Mouse (Mus musculus): ENCODE measurements around the gene Abhd11. TPM values are rescaled to one million over a fixed set of nuclear protein-coding genes. Genes with fewer than 3 reads are reported as not detected.

The Abhd11 gene
- polyA plus RNA-seq, 1 experiment: 26.8 TPM

DNA sequence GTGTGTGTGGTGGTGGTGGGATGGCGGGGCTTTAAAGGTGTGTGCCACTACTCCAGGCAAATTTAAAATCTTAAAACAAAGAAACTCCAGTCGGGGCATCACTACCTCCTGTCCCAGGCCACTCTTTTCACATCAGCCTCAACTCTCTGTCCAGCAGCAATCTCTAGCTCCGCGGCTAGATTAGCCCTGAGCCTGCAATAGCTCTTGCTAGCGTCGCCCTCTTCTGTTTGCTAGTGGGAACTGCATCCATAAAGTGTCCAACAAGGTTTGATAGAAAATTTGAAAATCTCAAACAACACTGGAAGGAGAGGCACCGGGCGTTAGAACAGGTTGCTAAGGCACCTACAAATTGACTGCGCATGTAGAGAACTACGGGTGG lies 43.5 kb upstream of the Abhd11 start:
- H3K36me3 ChIP-seq (ENCODE audit: control insufficient read depth, insufficient read depth): no peaks in the 10 kb centered on the region
- H3ac ChIP-seq (ENCODE audit: control insufficient read depth, insufficient read length, low read depth): no peak overlapping the region
- no peak overlapping the region for H3K4me3 ChIP-seq (ENCODE audit: insufficient read depth, poor library complexity, severe bottlenecking)
- no peaks in the 10 kb centered on the region for H3K79me2 ChIP-seq (ENCODE audit: control insufficient read depth, insufficient read depth)
- TF ChIP-seq CTCF (IDR thresholded peaks at IDR 0.05; ENCODE audit: control insufficient read depth, insufficient read depth, insufficient read length) (peak; percentile 52), FOSL1 (IDR thresholded peaks at IDR 0.05; ENCODE audit: insufficient read depth, low read length, poor library complexity, severe bottlenecking) (no peak)
- H3K79me3 ChIP-seq (ENCODE audit: low read depth): no peaks in the 10 kb centered on the region
- H3K27me3 ChIP-seq (ENCODE audit: control insufficient read depth, insufficient read depth, insufficient read length): peaks cover 6% of the 10 kb centered on the region

DNA sequence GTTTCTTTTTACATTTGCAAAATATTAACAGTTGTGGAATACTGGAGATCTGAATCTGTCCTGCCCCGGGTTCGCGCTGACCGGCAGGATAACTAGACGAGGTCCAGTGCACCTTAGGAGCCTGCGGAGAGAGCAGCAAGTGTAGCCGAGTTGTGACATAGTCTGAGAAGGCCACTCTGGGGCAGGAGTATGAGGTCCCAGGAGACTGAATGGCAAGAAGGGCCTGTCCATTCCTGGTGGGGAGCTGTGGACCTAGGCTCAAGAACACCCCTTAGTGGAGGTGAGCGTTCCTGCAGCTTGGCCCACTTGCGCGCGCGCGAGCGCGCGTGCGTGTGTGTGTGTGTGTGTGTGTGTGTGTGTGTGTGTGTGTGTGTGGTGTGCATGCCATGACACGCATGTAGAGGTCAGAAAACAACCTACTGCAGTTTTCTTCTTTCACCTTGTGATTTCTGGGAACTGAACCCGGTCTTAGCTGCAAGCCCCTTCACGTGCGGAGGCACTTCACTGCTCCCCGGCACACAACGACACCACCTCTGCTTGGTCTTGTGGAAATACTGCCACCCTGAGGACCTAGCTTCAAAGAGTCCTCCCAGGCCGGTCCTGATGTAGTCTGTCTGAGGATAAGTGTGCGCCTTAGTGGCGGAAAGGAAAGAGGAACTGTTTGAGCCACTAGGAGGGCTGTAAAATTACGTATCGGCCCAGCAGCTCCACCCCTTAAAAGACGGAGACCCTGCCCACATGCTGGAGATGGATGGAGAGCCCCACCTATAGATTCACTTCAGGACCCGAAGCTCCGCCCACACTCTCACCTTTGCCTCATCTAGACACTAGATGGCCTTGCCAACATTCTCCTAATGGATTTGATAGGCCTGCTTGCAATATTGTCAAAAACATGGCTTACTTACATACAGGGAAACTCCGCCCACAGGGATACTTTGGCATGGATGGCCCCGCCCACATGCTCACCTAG lies 42.8 kb upstream of the Abhd11 start:
- no peak overlapping the region for H3ac ChIP-seq (ENCODE audit: control insufficient read depth, insufficient read length, low read depth)
- no peak overlapping the region for H3K4me3 ChIP-seq (ENCODE audit: insufficient read depth, poor library complexity, severe bottlenecking)
- no peaks in the 10 kb centered on the region for H3K79me3 ChIP-seq (ENCODE audit: low read depth)
- H3K36me3 ChIP-seq (ENCODE audit: control insufficient read depth, insufficient read depth): no peaks in the 10 kb centered on the region
- H3K27me3 ChIP-seq (ENCODE audit: control insufficient read depth, insufficient read depth, insufficient read length): peaks cover 6% of the 10 kb centered on the region
- no peak for TF ChIP-seq MYOD1 (IDR thresholded peaks at IDR 0.05; ENCODE audit: control insufficient read depth, insufficient read length, low read depth)
- TF ChIP-seq FOSL1 (IDR thresholded peaks at IDR 0.05; ENCODE audit: insufficient read depth, low read length, poor library complexity, severe bottlenecking): no peak
- no peak for TF ChIP-seq MYOG (IDR thresholded peaks at IDR 0.05; ENCODE audit: control insufficient read depth, extremely low read depth, insufficient read length)
- peak; percentile 25 for TF ChIP-seq CTCF (IDR thresholded peaks at IDR 0.05; ENCODE audit: control insufficient read depth, insufficient read depth, insufficient read length)
- TF ChIP-seq USF1 (IDR thresholded peaks at IDR 0.05; ENCODE audit: low read depth): no peak
- no peaks in the 10 kb centered on the region for H3K79me2 ChIP-seq (ENCODE audit: control insufficient read depth, insufficient read depth)

DNA sequence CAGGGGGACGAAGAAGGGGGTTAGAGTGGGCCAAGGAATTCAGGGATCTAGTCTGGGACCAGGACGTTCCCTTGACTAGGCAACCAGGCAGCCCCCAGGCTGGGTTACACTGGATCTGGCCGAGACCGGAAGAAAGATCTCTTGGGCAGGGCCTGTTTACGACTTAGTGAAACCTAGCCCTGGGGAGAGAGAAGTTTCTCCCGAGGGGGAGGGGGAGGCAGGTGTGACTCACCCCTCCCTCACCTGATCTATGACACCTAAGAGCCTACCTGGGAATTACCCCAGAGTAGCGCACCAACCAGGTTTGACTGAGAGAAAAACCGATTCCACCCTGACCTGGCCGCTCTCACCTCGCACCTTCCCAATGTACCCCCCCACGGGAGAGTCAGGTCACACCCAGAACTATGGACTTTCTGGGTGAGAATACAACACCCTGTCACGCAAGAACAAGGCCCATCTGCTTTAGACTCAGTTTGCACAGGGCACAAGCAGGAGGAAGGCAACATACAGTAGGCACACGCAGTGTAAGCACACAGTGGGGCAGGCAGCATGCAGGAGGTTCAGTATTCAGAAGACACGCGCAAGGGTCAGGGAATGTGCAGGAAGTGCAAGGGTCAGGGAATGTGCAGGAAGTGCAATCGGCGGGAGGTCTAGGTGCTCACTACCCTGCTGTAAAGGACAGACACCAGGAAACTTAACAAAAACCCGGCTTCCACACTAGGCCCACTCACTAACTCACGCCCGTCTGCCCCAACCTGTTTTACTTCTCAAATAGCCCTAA lies 41.6 kb upstream of the Abhd11 start:
- Histone ChIP-seq H3K79me2 (ENCODE audit: control insufficient read depth, insufficient read depth) (no peaks in the 10 kb centered on the region), H3K4me3 (ENCODE audit: insufficient read depth, poor library complexity, severe bottlenecking) (no peak overlapping the region), H3K79me3 (ENCODE audit: low read depth) (no peaks in the 10 kb centered on the region), H3K27me3 (ENCODE audit: control insufficient read depth, insufficient read depth, insufficient read length) (peaks cover 6% of the 10 kb centered on the region), H3K36me3 (ENCODE audit: control insufficient read depth, insufficient read depth) (no peaks in the 10 kb centered on the region), H3ac (ENCODE audit: control insufficient read depth, insufficient read length, low read depth) (no peak overlapping the region)
- TF ChIP-seq USF1 (IDR thresholded peaks at IDR 0.05; ENCODE audit: low read depth) (no peak), MYOD1 (IDR thresholded peaks at IDR 0.05; ENCODE audit: control insufficient read depth, insufficient read length, low read depth) (no peak), MYOG (IDR thresholded peaks at IDR 0.05; ENCODE audit: control insufficient read depth, extremely low read depth, insufficient read length) (no peak), MAX (IDR thresholded peaks at IDR 0.05) (no peak), FOSL1 (IDR thresholded peaks at IDR 0.05; ENCODE audit: insufficient read depth, low read length, poor library complexity, severe bottlenecking) (no peak)

DNA sequence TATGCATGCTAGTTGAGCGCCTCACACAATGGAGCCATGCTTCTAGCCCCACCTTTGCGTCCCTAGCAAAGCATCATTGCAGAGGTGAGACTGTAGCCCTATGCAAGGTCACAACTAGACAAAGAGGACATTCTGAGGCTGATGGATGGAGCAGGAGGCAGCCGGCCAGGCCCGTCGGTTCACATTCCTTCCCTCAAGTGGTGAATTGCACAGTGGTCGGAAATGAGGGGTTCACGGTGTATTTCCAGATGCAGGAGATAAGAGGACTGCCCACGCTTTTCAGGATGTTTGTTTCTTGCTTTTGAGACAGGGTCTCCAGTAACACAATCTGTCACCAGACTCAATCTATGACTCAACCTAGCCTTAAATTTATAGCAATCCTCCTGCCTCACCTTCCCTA lies 38.3 kb upstream of the Abhd11 start:
- H3ac ChIP-seq (ENCODE audit: control insufficient read depth, insufficient read length, low read depth): no peak overlapping the region
- no peaks in the 10 kb centered on the region for H3K79me2 ChIP-seq (ENCODE audit: control insufficient read depth, insufficient read depth)
- no peaks in the 10 kb centered on the region for H3K36me3 ChIP-seq (ENCODE audit: control insufficient read depth, insufficient read depth)
- H3K4me3 ChIP-seq (ENCODE audit: insufficient read depth, poor library complexity, severe bottlenecking): no peak overlapping the region
- no peaks in the 10 kb centered on the region for H3K79me3 ChIP-seq (ENCODE audit: low read depth)
- TF ChIP-seq CEBPB (IDR thresholded peaks at IDR 0.05; ENCODE audit: low read depth): no peak
- H3K27me3 ChIP-seq (ENCODE audit: control insufficient read depth, insufficient read depth, insufficient read length): peaks cover 6% of the 10 kb centered on the region

DNA sequence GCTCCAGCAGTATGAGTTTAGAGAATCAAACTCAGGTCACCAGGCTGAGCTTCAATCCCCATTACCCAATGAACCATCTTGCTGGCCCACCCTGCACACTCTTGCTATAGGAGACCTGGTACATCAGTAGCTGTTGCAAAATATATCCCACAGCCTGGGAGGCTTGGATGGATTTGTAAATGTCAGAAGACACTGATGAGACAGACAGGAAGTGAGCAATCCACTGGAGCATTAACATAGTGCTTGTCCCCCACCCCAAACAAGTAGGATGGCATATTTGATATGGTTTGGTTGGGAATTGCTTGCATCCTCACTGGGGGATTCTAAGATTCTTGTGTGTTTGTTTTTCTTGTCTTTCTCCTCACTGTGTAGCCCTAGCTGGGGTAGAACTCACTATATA lies 35.9 kb upstream of the Abhd11 start:
- H3ac ChIP-seq (ENCODE audit: control insufficient read depth, insufficient read length, low read depth): no peak overlapping the region
- no peaks in the 10 kb centered on the region for H3K79me3 ChIP-seq (ENCODE audit: low read depth)
- H3K4me3 ChIP-seq (ENCODE audit: insufficient read depth, poor library complexity, severe bottlenecking): no peak overlapping the region
- H3K36me3 ChIP-seq (ENCODE audit: control insufficient read depth, insufficient read depth): no peaks in the 10 kb centered on the region
- no peaks in the 10 kb centered on the region for H3K79me2 ChIP-seq (ENCODE audit: control insufficient read depth, insufficient read depth)
- H3K27me3 ChIP-seq (ENCODE audit: control insufficient read depth, insufficient read depth, insufficient read length): no peaks in the 10 kb centered on the region
- no peak for TF ChIP-seq MAX (IDR thresholded peaks at IDR 0.05)
- TF ChIP-seq CTCF (IDR thresholded peaks at IDR 0.05; ENCODE audit: control insufficient read depth, insufficient read depth, insufficient read length): no peak
- TF ChIP-seq FOSL1 (IDR thresholded peaks at IDR 0.05; ENCODE audit: insufficient read depth, low read length, poor library complexity, severe bottlenecking): no peak

DNA sequence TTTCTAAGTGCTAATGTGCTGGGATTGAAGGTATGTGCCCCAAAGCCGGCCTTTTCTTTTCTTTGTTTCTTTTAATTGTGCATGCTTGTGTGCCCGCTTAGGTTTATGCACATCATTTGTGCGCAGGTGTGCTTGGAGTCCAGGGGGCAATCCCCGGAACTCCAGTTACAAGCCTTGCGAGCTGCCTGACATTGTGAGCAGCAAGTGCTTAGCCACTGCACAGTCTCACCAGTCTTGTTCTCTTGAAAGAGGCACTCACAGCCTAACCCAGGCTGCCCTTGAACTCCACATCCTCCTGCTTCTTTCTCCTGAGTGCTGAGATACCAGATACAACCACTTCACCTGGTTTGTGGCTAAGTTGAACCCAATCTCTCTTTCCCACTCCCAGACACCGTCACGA lies 35.4 kb upstream of the Abhd11 start:
- TF ChIP-seq FOSL1 (IDR thresholded peaks at IDR 0.05; ENCODE audit: insufficient read depth, low read length, poor library complexity, severe bottlenecking) (no peak), MYOG (IDR thresholded peaks at IDR 0.05; ENCODE audit: control insufficient read depth, extremely low read depth, insufficient read length) (no peak)
- no peak overlapping the region for H3K4me3 ChIP-seq (ENCODE audit: insufficient read depth, poor library complexity, severe bottlenecking)
- no peaks in the 10 kb centered on the region for H3K79me2 ChIP-seq (ENCODE audit: control insufficient read depth, insufficient read depth)
- no peaks in the 10 kb centered on the region for H3K36me3 ChIP-seq (ENCODE audit: control insufficient read depth, insufficient read depth)
- no peaks in the 10 kb centered on the region for H3K79me3 ChIP-seq (ENCODE audit: low read depth)
- H3K27me3 ChIP-seq (ENCODE audit: control insufficient read depth, insufficient read depth, insufficient read length): no peaks in the 10 kb centered on the region
- H3ac ChIP-seq (ENCODE audit: control insufficient read depth, insufficient read length, low read depth): no peak overlapping the region
